Mouse (Mus musculus): Measurements from ENCODE around the gene Gpi1. TPM values are rescaled to one million over a fixed set of nuclear protein-coding genes. Genes with fewer than 3 reads are reported as not detected.
A peak's percentile ranks its signal among the peaks of the same experiment; 100 is the strongest.

The Gpi1 gene
- total RNA-seq (2022) = 100 to 1,000 TPM; 226 to 338 (median 277) TPM

DNA sequence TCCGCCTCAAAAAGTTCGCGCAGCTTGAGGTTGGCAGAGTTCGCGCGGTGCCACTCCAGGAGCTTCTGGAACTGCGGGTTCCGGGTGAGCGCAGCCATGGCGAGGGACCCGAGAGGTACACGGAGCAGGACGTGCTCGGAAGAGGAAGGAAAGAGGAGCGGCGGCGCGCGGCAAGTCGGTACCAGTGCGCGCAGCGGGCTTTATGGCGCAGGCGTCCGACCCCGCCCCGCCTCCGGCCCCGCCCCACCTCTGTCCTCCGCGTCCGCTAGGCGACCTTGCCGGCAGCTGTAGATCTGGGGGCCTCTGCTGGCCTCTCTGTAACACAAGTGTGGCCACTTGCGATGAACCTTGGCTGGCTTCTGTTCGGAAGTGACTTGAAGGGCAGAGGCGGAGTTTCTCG is at the start of gene Gpi1:
TSS of gene Gpi1 (minus strand) at position 221 of the 400 bp plus-strand sequence.
- peak; percentile 72 for DNase-seq

GRCm38 (mm10) chr7:34277656-34278055 is 47.5 kb upstream of the Gpi1 start:
- DNase-seq = no peak

DNA sequence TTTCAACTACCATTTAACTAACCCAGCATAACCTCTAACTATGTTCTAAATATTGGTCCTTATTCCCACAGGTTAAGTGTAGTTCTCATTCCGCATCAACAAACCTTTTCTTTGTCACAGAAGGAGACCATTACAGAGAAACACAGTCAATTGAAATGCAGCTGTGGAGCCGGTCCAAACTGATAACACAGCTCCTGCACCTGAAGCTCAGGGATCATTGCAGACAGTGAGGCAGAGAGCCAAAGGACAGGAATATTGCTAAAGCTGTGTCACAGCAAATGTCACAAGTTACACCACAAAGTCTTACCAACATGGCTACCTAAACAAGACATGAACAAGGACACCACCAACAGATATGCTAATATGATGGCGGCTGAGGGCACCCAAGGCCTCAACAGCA is 45.9 kb upstream of the Gpi1 start:
- no peak for DNase-seq

- DNase-seq = no peak
These were observed 42.3 kb upstream of the Gpi1 start for GRCm38 (mm10) chr7:34272465-34272864.

- DNase-seq = no peak
These were observed 38.3 kb upstream of the Gpi1 start for GRCm38 (mm10) chr7:34268463-34268862.

GRCm38 (mm10) chr7:34266421-34266820 is 36.3 kb upstream of the Gpi1 start:
- DNase-seq = no peak

GRCm38 (mm10) chr7:34265876-34266346 is 35.8 kb upstream of the Gpi1 start:
- peak; percentile 68 for DNase-seq

DNA sequence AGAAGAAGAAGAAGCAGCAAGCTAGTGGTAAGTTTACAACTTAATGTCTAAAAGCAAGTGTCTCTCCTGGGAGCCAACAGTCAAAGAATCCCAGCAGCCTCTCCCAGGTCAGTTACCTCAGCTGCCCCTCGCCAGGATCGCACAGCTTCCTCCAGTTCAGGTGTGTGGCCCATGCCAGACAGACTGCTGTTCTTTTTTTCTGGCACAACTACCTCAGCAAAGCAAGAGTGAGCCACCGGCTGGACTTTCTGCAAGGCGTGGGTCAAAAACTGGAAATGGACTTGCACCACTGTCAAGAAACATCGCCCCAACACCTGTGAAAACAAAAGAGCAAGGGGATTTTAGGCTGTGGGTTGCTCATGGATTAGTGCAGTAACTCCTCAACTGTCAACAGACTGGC is 33.3 kb upstream of the Gpi1 start:
- no peak for DNase-seq

- DNase-seq = no peak
These were observed 28.3 kb upstream of the Gpi1 start for GRCm38 (mm10) chr7:34258407-34258806.

- DNase-seq = no peak
These were observed 27.1 kb upstream of the Gpi1 start for GRCm38 (mm10) chr7:34257279-34257678.

DNA sequence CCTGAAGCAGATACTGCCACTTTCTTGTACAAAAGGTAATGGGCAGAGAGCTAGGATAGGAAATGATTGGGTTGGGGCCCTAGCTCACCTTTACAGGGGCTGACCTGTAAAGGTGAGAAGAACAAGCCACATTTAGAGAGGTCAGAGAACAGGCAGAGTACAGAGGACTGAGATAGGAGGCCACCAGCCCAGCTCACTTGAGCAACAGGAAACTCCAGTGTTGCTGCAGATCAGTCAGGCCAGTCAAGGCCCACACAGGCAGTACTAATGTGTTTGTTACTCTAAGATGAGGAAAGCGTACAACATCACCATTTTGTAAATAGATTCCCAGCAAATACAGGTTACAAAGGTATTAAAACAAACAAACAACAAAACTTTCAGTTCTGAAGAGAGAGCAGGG is 25.8 kb upstream of the Gpi1 start:
- no peak for DNase-seq

GRCm38 (mm10) chr7:34255137-34255536 is 25.0 kb upstream of the Gpi1 start:
- DNase-seq = no peak

DNA sequence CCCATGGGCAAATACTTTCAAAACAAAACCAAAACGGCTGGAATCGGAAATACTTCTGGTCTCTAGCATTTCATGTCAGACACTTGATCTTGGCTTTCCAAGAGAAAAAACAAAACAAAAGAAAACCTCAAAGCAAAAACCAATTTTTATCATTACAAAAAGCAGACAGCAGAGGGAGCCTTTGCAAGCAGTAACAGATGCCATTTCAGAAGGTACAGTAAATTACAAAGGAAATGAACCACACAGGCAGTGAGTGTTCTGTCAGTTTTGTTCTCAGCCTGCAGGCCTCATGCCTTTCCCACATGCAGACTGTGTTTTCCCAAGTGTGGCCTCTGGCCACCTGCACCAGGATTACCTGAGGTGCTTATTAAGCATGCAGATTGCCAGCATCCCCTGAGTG is 21.9 kb upstream of the Gpi1 start:
- no peak for DNase-seq

- DNase-seq = no peak
These were observed 20.6 kb upstream of the Gpi1 start, which contains the start of gene Gm6096 for GRCm38 (mm10) chr7:34250738-34251137. TSS of gene Gm6096 (plus strand) at chr7:34251038.

DNA sequence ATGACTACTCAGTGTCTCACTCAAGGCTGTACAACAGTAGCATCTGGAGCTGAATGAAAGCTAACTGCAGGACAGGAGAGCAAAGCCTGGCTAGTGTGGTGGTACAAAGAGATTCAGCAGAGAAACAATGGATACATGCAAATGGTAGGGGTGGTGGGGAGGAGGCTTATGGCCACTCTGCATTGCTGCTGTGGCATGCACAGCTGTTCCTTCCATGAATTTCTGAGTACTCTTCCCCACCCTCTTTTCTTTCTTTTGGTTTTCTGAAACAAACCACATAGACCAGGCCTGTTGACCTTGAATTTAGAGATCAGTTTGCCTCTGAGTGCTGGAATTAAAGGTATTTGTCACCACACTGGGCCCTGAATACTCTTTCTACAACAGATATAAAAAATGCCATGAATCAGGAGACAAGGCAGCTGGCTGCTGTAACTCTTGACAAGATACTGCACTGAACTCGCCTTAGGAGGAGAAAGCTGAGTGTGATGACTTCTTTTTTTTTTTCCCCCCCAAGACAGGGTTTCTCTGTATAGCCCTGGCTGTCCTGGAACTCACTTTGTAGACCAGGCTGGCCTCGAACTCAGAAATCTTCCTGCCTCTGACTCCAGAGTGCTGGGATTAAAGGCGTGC is 16.8 kb upstream of the Gpi1 start:
- DNase-seq = no peak

- DNase-seq = no peak
These were observed 12.0 kb upstream of the Gpi1 start for GRCm38 (mm10) chr7:34242176-34242575.

DNA sequence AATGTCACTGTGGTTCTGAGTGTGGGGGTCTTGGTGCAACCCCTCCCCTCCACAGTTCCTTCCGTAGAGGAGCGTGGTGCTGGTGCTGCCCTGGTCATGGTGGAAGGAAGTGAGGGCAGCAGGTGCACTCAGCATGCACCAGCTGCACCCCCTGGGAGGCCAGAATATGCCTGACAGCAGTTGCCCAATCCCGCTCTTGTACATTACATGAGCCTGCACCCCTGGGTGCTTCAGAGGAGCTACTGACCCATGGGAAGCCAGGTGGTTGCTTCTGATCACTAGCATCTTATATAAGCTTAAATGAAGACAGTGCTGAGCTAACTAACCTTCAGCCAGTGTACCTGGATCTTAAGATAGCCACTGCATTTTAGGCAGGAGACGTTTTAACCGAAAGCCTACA is 8.0 kb upstream of the Gpi1 start:
- DNase-seq = no peak

DNA sequence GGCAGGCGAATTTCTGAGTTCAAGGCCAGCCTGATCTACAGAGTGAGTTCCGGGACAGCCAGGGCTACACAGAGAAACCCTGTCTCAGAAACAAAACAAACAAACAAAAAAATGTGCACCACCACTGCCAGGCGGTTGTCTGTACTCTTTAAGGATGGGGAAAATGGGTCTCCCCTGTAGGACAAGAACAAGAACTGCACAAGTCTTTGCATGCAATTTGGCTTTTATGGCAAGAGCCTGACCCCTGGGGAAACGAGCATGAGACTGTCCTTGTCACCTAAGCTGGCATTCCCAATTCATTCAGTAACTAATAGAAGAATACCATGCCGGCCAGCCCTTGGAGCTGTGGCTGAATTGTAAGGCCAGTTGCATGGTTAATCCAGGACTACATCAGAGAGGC is 5.5 kb upstream of the Gpi1 start:
- DNase-seq = no peak

DNA sequence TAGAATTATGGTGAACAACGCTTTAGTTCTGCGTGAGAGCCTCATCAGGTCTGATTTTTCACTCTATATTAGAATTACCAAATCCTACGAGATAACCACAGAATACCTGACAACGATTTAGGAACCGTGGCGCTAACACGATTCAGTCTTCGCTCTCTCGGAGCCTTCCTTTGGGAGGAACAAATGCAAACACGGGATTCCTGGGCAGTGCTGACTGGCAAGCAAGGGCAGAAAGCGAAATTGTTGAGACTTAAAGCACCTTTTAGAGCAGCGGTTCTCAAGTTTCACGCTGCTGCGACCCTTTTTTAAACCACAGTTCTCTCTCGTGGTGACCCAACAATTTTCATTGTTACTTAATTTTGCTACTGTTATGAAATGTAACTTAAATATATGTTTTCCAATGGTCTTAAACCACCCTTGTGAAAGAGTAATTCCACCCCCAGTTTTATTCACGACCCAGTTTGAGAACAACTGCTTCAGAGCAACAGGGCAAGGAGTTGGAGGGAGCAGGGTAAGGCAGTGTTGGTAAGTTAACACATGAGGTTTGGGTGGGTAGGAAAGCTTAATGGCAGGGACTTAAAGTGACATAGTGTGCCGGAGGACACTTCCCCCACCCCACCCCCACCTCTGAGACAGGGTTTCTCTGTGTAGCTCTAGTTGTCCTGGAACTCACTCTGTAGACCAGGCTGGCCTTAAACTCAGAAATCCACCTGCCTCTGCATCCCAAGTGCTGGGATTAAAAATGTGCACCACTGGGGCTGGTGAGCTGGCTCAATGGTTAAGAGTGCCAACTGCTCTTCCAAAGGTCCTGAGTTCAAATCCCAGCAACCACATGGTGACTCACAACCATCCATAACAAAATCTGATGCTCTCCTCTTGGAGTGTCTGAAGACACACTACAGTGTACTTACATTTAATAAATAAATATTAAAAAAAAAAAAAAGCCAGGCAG is 4.8 kb upstream of the Gpi1 start:
- no peak for DNase-seq

DNA sequence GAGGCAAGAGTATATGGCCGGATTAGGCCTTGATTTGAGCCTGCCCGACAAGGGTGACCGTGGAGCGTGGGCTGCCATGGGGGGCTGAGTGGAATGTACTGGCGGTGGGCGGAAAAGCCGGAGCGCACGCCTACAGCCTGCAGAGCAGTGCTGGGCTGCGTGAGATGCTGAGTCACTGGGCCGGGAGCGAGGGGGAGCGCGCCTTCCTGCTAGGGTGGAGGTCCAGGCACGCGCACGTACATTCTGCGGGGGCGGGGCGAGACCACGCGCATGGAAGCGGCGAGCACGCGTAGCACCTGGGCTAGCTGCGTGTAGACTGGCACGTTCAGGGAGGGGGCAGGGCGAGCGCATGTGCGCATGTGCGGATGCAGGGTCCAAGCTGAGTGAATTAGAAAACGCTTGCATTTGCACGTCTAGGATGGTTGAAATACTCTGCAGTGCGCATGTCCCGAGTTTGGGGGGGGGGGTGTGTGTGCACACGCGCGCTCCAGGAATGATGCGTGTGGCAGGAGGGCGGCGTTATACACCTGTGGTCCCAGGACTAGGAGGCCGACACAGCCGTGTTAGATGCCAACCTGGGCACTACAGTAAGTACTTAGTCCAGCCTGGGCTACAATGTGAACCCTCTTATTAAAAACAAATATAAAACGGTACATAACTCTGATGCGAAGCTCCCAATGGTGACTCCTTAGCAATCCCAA is 3.9 kb upstream of the Gpi1 start:
- DNase-seq = peak; percentile 99

GRCm38 (mm10) chr7:34232785-34233725 is 2.9 kb upstream of the Gpi1 start:
- DNase-seq = no peak

DNA sequence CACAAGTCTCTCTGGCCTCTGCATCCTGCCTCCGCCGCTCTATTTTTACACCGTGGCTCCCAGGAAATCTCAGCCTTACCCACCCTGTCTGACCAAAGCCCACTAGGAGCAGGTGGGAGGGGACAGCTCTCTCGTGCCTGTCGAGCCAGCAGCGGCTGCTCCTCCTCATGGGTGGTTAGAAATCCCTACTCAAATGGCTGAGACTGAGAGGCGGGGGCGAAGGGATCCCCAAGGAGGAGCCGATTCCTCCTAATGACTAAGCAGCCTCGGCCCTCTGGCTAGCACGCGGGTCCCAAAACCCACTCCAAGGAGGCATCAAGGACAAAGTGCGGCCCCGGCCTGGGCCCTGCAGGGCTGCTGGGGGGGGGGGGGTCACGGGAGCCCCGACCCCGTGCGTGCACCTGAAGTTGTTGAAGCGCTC is 435 bp downstream of the Gpi1 start:
- peak; percentile 43 for DNase-seq
